Mouse (Mus musculus) Muller cell, postnatal 12 days (primary cell): ENCODE data around the gene Tnfrsf13b.
"Not testable (repeated sequence)": the region's sequence is repeated elsewhere in the genome, so short reads cannot be mapped to it uniquely, and the experiment has no call there.

Source experiments
- DNase-seq: peaks from one replicate; pipeline ENCODE4 v3.0.0-alpha.2; 2015; ENCODE audit errors: inconsistent ontology term

Tnfrsf13b gene

DNA sequence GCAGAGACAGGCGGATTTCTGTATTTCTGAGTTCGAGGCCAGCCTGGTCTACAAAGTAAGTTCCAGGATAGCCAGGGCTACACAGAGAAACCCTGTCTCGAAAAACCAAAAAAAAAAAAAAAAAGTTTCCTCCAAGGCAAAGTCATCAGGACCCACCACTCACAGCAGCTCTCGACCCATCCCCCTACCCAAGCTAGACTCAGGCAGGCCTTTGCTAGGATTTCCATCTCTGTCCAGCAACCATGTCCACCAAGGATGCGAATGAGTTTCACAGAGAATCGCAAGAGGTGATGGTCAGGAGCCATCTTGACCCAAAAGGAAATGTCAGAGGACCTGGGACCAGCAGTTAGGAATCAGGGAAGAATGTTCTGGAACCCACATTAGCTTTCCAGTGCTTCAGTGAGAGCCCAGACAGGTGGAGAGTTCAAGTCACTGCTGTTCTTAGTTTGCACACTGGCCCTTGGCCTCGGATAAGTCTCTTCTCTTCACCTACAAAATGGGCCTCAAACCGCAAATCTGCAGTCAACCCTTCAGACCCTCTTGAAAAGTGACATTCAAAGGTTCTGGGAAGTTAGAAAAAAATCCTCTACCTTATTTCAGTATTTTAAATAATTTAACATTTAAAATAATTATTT, 983 bp downstream of the Tnfrsf13b start:
- no peak for DNase-seq

DNA sequence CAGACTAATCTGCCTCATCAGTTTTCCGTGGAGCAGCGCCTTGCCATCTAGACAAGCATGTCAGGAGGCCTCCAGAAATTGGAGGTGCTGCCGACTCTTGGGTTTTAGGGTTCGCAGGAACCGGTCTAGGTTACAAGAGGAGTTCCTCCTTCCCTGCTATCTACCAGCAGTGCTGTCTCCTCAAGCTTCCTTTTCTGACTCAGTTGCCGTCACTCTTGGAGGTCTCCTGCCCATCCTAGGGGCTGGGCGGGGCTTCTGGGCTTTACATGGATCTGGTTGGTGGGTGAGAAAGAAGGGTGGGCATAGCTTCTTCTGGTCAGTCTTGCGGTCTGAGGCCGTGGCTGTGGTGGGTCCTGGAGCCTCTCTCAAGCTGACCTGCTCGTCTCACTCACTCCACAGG, 2.8 kb downstream of the Tnfrsf13b start:
- no peak for DNase-seq

DNA sequence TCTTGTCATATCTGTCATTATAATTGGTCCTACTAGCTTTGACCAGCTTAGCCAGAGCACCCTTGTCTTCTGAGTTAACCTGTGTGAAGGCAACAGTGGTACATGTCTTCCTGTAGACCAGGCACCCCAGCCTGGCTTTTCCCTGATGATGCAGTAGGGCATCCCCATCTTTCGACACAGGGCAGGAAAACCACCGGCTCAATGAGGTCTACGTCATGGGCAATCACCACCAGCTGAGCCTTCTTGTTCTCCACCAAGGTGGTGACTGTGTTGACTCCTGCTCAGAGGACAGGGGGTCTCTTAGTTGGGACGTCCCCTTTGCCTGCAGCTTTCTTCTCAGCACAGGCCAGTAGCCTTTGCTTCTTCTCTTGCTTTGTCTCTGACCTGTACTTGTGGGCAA, 4.1 kb downstream of the Tnfrsf13b start:
- DNase-seq, result not testable (repeated sequence)

DNA sequence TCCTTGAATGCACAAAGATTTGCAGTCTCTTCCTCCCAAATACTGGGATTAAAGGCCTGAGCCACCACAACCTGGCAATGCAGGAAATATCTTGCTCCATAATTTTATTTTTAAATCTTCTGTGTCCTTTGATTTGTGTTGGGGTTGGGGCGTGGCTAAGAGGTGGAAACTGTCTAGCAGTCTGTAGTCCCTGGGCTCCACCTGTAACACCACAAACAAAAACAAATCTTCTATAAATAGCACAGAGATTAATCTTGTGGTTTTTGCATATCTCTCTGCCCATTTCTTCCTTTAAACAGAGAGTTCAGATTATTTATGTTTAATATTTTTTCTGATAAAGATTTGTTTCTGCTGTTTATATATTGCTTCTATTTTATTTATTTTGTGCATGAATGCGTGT, 6.4 kb downstream of the Tnfrsf13b start:
- DNase-seq, result no peak

DNA sequence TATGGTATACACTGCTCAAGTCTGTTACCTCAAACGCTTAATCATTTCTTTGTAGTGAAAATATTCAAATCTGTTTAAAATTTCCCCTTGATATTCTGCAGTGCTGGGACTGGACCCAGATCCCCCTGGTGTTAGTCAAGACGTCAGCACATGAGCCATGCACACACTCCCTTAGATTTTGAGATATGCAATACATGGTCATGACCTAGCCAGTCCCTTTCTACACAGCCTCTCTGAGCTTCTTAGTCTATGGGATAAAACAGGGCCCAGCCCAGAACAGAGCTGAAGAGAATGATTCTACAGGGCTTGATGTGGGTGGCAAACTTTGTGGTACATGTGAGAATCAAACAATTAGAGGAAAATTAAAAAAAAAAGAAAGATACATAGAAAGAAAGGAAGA, 15.1 kb downstream of the Tnfrsf13b start:
- no peak for DNase-seq

DNA sequence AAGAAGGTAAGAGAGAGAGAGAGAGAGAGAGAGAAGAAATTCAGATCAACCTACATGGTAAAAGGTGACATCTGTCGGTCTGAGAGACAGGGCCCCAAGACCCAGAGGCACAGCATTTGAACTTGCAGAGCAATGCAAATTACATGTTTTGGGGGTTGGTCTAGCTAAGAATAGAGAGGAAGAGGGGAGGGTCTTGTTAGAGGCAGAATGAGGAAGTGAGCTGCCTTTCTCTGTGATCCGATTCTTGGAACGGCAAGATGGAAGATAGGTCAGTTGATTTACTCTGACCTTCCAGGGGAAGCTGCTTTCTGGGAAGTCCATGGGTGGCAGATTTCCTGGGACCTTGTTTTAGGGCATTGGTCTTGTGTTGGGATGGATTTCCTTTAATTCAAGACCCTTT, 15.7 kb downstream of the Tnfrsf13b start:
- DNase-seq, result no peak

DNA sequence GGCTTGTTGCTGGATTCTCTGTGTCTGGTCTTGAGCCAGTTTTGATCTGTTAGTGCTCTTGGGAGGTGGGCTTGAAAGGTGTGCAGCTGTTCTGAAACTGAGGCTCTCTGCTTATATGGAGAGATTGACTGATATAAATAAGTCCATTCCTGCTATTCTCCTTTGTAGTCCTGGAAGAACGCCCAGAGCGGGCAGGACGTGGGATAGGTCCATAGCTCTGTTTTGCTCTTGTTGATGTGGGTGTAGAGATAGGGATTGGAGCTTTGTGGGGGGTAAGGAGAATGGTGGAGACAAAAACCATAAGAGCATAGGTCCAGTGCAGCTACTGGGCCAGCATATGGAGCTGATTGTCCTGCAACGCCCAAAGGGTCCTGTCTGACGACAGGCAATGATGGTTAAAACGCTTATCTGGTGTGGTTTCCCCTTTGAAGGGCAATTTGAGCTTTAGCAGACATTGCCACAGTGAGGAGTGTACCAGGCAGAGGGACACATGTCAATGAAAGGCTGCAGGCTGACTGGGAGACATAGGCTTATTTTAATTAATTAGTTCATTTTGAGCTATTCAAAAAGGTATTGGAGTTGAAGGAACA, 16.5 kb downstream of the Tnfrsf13b start:
- DNase-seq, result no peak

DNA sequence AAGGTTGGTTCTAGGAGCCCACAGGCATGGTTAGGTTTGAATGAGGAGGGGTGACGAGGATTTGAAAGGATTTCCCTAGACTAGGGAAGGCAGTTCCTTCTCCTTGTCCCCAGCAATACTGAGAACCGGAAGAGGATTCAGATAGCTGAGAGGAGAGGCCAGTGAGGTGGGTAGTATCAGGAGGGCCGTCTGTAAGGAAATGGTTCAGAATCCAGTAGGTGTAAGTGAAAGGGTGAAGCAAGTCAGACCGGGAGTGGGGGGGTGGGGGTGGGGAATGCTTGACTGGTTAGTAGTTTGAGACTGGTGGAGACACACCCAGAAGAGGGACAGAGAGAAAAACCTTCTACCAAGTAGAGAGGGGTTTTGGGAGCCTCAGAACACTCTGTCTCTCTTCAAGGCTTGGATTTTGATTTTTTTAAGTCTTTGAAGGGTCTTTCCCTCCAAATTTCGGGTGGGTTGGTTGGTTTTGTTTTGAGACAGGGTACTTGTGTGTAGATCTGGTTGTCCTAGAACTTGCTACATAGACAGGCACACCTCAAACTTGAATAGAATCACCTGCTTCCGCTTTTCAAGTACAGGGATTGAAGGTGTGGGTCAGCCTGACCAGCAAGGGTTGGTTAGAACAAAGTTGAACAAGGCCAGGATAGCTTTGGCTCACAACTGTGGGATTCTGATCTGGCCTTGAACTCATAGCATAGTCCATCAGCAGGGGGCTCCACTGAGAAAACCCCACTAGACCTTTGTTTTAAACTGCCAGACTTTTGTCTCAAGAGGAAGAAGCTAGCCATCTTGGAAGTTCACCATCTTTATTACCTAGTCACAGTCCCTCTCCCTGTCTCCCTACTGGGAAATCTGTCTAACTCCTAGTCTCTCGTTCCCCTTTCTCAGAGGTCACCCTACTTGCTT, 17.3 kb downstream of the Tnfrsf13b start:
- no peak for DNase-seq

DNA sequence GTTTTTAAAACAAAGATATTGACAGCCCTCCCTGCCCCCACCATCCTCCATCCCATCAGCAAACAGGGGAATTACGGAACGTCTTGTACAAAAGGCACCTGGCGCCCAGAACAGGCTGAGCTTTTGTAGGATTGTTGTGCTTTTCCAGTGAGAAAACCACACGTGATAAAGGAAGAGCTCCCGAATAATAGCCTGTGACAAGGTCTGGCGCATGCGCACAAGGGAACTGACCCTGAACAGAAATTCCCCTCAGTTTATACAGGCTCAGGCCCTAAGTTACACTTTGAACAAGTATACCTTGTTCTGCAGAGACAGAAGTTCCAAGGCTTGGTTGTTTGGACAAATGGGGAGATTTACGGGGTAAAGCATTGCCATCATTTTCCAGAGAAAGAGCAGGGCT, 19.0 kb downstream of the Tnfrsf13b start:
- DNase-seq, result no peak

DNA sequence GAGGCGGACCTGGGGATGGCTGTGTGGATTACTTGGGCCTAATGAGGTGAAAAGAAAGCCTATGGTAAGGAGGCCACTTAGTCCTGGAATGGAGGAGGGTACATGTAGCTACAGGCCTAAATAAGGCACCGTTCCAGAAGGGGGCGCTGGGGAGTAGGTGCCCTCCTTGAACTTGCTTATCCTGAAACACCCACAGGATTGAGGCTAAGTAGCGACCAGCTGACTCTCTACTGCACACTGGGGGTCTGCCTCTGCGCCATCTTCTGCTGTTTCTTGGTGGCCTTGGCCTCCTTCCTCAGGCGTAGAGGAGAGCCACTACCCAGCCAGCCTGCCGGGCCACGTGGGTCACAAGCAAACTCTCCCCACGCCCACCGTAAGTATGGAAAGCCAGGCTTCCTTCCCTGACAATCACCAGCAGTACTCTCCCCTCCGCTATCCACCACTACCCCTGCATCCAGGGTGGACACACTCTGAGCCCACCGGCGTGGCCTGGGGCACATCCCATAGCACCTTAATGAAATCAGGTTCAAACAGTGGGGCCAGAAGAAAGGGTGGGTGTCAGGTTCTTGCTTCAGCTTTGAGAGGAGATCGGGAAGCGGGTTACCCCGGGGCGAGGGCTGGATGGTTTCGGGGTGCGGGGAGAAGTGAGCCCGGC, 20.2 kb downstream of the Tnfrsf13b start:
- DNase-seq, result peak; percentile 36

DNA sequence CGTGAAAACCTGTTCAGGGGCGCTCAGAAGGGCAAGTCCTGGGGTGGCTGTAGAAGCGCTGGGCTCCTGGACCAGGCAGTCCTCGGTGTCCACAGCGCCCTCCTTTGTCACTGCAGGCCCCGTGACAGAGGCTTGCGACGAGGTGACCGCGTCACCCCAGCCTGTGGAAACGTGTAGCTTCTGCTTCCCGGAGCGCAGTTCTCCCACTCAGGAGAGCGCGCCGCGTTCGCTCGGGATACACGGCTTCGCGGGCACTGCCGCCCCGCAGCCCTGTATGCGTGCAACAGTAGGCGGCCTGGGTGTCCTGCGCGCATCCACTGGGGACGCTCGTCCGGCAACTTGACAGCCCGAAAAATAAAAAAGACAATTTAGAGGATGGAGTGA, 20.7 kb downstream of the Tnfrsf13b start:
- peak; percentile 34 for DNase-seq

DNA sequence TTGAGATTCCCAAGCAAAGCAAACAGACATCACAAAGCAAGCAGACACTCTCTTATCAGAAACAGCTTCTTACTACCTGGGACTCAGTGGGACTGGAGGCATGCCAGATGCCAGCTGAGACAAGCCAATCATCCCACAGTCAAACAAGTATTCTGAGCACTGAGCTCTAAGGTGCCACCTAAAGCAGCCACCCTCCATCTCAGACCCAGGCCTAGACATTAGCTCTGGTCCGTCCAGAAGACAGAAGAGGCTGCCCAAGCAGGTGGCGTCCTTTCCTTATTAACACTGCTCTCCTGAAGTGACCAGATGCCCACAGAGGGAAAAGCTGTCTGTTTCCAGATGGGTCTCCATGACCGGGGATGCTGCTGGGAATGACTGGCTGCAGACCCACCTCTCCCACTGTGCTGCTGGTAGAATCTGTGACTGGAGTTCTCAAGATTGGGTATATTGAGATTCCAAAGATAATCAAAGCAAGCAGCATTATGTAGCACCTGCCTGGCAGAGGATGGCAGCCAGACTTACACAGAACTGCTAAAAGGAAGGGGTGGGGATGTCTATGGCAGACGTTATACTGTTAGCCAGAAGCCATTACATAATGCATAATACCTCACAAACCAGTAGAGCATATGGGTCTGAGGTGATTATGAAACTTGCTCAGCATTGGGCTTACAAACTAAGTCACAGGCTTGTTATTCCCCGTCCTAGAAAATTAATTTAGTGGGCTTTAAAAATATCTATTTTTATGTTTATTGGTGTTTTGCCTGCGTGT, 23.9 kb downstream of the Tnfrsf13b start:
- DNase-seq, result no peak

DNA sequence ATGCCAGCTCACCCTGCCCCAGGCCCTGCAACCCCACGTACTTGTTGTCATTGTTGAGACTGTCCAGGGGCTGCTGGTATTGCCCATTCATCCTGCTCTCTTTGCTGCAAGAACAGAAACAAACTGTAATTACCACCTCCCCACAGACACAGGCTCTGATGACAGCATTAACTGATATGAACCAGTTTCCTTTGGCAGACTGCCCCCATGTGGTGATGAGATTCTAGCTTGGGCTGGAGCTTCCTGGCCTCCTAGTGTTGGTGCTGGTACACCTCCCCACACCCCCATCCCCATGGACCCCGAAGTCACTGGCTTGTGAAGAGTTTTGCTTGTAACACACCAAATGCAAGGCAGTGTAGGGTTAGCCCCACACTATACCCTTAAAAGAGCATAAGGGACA, 29.2 kb downstream of the Tnfrsf13b start:
- DNase-seq, result no peak

DNA sequence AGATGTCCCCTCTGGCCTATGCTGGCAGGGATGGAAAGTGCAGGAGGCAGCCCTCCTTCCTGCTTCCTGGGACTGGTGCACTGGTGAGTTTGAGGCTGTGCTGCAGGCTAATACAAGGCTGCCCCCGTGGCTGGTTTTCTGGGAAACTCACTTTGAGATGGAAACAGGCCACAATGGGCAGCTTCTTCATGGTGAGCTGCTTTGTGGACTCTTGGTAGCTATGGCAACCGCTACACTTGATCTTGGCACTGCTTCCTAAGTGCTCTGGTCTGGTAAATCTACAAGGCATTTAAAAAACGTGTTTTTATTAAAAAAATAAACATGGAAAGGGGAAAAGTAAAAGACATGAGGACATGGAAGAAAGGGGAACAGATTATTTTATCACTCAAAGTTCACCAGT, 31.6 kb downstream of the Tnfrsf13b start:
- no peak for DNase-seq

DNA sequence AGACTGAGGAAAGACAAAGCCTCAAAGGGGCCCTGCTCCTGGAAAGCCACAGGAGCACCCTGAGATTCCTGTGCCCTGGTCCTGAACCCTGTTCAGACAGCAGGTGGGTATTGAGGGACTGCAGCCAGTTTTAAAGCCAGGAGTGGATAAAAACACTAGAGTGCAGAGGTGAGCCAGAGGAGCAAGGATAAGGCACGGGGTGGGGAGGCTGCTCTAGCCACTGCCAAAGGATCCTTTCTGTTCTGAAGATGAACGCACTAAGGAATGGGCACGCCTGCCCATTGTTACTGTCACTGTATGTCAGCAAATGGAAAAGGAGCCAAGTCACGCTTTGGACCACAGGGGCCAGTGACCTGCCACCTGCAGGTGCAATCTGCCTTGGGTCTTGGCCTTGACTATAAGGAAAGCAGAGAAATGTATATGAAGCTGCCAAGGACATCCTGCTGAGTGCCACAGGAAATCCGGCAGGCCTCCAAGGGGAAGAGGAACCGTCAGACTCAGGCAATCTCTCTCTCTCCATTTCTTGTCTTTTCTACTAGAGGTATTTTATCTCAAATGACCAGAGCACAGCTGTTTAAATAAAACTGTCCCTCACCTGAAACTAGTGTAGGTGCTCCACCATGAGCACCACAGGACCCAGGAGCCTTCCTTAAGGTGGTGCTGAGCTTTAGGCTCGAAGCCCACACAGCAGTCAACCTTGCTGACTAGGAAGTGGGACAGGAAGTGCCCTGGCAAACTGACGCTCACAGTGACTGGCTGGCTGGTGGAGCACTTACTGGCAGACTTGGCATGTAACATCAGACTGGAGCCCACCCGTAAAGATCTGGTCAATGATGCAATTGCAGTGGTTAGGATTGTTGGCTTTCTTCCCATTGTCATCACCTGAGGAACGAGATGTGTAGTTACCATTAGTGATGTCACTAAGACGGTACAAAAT, 33.5 kb downstream of the Tnfrsf13b start:
- DNase-seq, result no peak

DNA sequence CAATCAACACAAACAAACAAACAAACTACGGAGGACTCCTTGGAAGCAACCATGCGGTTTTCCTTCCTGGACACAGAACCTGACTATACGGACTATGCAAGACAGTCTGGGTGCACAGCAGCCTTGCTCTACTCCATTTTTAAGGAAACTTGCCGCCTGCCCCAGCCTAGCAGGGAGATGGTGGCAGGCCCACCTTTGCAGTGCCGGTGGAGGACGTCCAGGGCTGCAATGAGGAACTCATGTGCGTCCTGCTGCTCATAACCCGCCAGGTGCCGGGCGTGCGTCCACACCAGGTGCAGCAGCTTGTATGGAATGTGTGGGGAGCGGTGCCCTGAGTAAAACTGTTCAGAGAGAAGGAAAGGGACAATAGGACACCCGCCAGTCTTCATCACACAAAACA, 34.6 kb downstream of the Tnfrsf13b start:
- DNase-seq, result no peak

DNA sequence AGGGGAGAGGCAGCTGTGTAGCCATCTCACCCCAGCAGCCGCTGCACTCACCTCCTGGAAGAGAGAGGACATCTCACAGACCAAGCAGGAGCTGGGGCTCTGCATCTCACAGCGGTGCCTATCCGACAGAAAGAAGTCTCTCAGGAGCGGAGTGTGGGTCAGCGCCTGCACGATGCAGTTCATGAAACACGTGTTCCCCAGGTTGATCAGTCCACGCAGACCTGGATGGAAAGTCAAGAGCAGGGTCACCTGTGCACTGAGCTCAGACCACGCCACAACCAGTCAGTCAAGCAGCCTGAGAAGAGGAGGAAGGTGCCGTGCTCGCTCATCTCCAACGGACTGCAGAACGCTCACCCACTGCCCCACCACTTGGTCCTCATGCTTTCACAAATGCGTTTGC, 36.2 kb downstream of the Tnfrsf13b start:
- DNase-seq, result no peak

DNA sequence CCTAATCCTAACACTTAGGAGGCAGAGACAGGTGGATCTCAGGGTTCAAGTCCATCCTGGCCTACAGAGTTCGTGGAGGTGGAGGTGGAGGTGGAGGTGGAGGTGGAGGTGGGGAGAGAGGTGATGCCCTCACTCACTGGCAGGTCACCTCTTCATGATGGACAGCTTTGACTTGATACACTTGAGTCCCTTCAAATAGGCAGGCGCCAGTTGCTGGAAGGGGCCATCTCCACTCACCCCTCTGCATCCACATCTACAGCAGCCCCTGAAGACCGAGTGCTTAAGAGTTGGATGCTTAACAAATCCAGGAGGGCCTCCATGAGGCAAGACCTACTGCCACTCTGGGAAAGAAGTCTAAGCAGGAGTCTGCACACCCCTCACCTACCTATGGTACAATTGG, 36.8 kb downstream of the Tnfrsf13b start:
- no peak for DNase-seq

DNA sequence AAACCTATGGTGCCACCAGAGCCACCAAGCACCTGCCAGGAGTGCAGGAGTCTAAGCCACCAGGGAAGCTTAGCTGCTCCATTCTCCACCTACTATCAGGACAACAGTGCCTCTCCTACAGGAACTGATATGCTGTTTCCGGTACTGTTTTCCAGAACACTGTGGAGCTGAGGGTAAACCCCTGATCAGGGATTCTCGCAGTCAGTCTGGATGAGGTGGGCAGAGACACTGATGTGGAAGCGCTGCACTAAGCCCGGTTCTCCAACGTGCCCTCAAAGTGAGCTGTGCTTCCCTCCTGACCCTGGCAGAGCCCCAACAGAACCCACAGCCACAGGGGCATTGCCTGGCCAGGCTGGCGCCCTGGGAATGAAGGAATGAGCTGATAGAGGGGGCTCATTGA, 37.8 kb downstream of the Tnfrsf13b start:
- no peak for DNase-seq

DNA sequence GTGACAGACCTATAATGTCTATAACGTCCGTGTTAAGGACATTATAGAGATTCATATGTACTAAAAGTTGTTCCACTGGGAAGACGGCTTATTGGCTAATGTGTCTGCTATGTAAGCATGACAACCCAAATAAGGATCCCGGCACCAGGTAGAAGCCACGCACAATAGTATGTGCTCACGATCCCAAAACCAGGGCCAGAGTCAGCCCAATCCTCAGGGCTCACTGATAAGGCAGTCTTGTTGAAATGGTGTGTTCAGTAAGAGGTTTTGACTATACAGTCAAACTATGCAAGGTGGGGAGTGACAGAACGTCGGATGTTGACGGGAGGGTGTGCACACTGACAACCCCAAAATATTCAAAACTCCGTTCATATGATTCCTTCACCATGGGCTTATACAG, 38.3 kb downstream of the Tnfrsf13b start:
- DNase-seq, result no peak

DNA sequence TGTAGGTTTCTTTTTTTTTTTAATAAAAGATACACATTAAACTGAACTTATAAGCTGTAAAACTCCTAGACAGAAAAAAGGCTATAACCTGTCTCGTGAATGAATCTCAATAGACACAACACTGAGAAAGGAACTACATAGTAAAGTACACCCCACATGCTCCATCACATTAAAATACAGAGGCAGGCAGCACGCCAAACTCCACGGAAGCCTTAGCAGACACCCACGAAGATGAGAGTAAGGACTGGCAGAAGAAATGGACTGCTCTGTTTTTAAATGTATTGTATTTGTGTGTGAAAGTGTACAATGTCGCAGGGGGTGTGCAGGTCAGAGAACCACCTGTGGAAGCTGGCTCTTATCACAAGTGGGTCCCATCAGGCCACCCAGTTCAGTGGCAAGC, 43.6 kb downstream of the Tnfrsf13b start:
- no peak for DNase-seq
